Mouse (Mus musculus): ENCODE results near the gene Peli3. TPM values are rescaled to one million over a fixed set of nuclear protein-coding genes. Genes with fewer than 3 reads are reported as not detected.

Gene Peli3
- polyA plus RNA-seq, 1 experiment from 2014 or later, result 2.4 TPM

GRCm38 (mm10) chr19:4889791-4890190 is 53.1 kb downstream of the Peli3 start:
- Histone ChIP-seq H3K27me3 (ENCODE audit: insufficient read depth, low read length) (no peaks in the 10 kb centered on the region), H3K4me3 (ENCODE audit: low read length) (no peak overlapping the region), H3K36me3 (ENCODE audit: insufficient read depth, low read length) (0 out of 2 replicates have a peak, but pooled peaks cover 4% of the 10 kb centered on the region), H3K4me2 (replicated peaks; ENCODE audit: low read depth, low read length) (no peak overlapping the region), H3K4me1 (ENCODE audit: insufficient read depth, low read length) (no peaks in the 10 kb centered on the region), H3K27ac (ENCODE audit: low read length) (no peak overlapping the region), H3K9ac (replicated peaks; ENCODE audit: low read length) (no peak overlapping the region), H3K9me3 (ENCODE audit: low read length) (no peaks in the 10 kb centered on the region)
- 80% methylated on average over 10 of the region's 10 CpGs for WGBS
- no peak for ATAC-seq (ENCODE audit: low FRiP score, low TSS enrichment)

- Histone ChIP-seq H3K36me3 (ENCODE audit: insufficient read depth, low read length) (no peaks in the 10 kb centered on the region), H3K4me3 (ENCODE audit: low read length) (no peak overlapping the region), H3K4me1 (ENCODE audit: insufficient read depth, low read length) (peaks cover 4% of the 10 kb centered on the region), H3K27ac (ENCODE audit: low read length) (no peak overlapping the region), H3K27me3 (ENCODE audit: insufficient read depth, low read length) (no peaks in the 10 kb centered on the region), H3K9me3 (ENCODE audit: low read length) (no peaks in the 10 kb centered on the region), H3K9ac (replicated peaks; ENCODE audit: low read length) (no peak overlapping the region), H3K4me2 (replicated peaks; ENCODE audit: low read depth, low read length) (no peak overlapping the region)
- 84% methylated on average over 4 of the region's 4 CpGs for WGBS
- ATAC-seq (ENCODE audit: low FRiP score, low TSS enrichment), result no peak
These were observed 59.0 kb downstream of the Peli3 start for GRCm38 (mm10) chr19:4883961-4884360.

Other genes with a start within 250 kb of the Peli3 start
- 2.0 and 4.3 TPM in 2 replicates for gene Gm960, start 244.5 kb downstream of the Peli3 start, polyA plus RNA-seq (2015; fragmentation: Nextera tagmentation; extraction: Ambion mirVana)
- 3.2 and 3.8 TPM in 2 replicates for gene Sptbn2, start 232.0 kb downstream of the Peli3 start, polyA plus RNA-seq (2015; fragmentation: Nextera tagmentation; extraction: Ambion mirVana)
- gene Rbm4b, start 186.6 kb downstream of the Peli3 start, polyA plus RNA-seq (2015; fragmentation: Nextera tagmentation; extraction: Ambion mirVana), result 75.5 and 77.2 TPM in 2 replicates
- gene Rbm4, start 149.2 kb downstream of the Peli3 start, polyA plus RNA-seq (2015; fragmentation: Nextera tagmentation; extraction: Ambion mirVana), result 66.0 and 82.7 TPM in 2 replicates
- 30.4 and 41.6 TPM in 2 replicates for gene Gm21992, start 131.5 kb downstream of the Peli3 start, polyA plus RNA-seq (2015; fragmentation: Nextera tagmentation; extraction: Ambion mirVana)
- gene Rbm14, start 131.5 kb downstream of the Peli3 start, polyA plus RNA-seq (2015; fragmentation: Nextera tagmentation; extraction: Ambion mirVana), result 104 and 108 TPM in 2 replicates
- 73.0 and 82.1 TPM in 2 replicates for gene Ccs, start 103.8 kb downstream of the Peli3 start, polyA plus RNA-seq (2015; fragmentation: Nextera tagmentation; extraction: Ambion mirVana)
- gene Ccdc87, start 103.8 kb downstream of the Peli3 start, polyA plus RNA-seq (2015; fragmentation: Nextera tagmentation; extraction: Ambion mirVana), result not detected in 2 replicates
- gene Ctsf, start 88.0 kb downstream of the Peli3 start, polyA plus RNA-seq (2015; fragmentation: Nextera tagmentation; extraction: Ambion mirVana), result 66.6 and 76.7 TPM in 2 replicates
- 9.4 and 11.0 TPM in 2 replicates for gene Actn3, start 65.2 kb downstream of the Peli3 start, polyA plus RNA-seq (2015; fragmentation: Nextera tagmentation; extraction: Ambion mirVana)
- 14.2 and 15.3 TPM in 2 replicates for gene Zdhhc24, start 64.5 kb downstream of the Peli3 start, polyA plus RNA-seq (2015; fragmentation: Nextera tagmentation; extraction: Ambion mirVana)
- 6.5 and 7.2 TPM in 2 replicates for gene Bbs1, start 36.5 kb downstream of the Peli3 start, polyA plus RNA-seq (2015; fragmentation: Nextera tagmentation; extraction: Ambion mirVana)
- gene Dpp3, start 14.8 kb downstream of the Peli3 start, polyA plus RNA-seq (2015; fragmentation: Nextera tagmentation; extraction: Ambion mirVana), result 113 and 124 TPM in 2 replicates
- gene Mrpl11, start 19.0 kb upstream of the Peli3 start, polyA plus RNA-seq (2015; fragmentation: Nextera tagmentation; extraction: Ambion mirVana), result 102 and 106 TPM in 2 replicates
- not detected in 2 replicates for gene Npas4, start 47.2 kb upstream of the Peli3 start, polyA plus RNA-seq (2015; fragmentation: Nextera tagmentation; extraction: Ambion mirVana)
- gene Slc29a2, start 80.7 kb upstream of the Peli3 start, polyA plus RNA-seq (2015; fragmentation: Nextera tagmentation; extraction: Ambion mirVana), result 6.4 and 7.1 TPM in 2 replicates
- 60.2 and 65.1 TPM in 2 replicates for gene B4gat1, start 95.7 kb upstream of the Peli3 start, polyA plus RNA-seq (2015; fragmentation: Nextera tagmentation; extraction: Ambion mirVana)
- gene AC124502.3, start 95.8 kb upstream of the Peli3 start, polyA plus RNA-seq (2015; fragmentation: Nextera tagmentation; extraction: Ambion mirVana), result 1.9 and 3.8 TPM in 2 replicates
- 53.1 and 53.4 TPM in 2 replicates for gene Brms1, start 98.2 kb upstream of the Peli3 start, polyA plus RNA-seq (2015; fragmentation: Nextera tagmentation; extraction: Ambion mirVana)
- gene Rin1, start 107.4 kb upstream of the Peli3 start, polyA plus RNA-seq (2015; fragmentation: Nextera tagmentation; extraction: Ambion mirVana), result 3.6 and 4.8 TPM in 2 replicates
- 59.3 and 64.5 TPM in 2 replicates for gene Cd248, start 125.0 kb upstream of the Peli3 start, polyA plus RNA-seq (2015; fragmentation: Nextera tagmentation; extraction: Ambion mirVana)
- gene Tmem151a, start 142.4 kb upstream of the Peli3 start, polyA plus RNA-seq (2015; fragmentation: Nextera tagmentation; extraction: Ambion mirVana), result 1.6 and 1.8 TPM in 2 replicates
- 122 and 127 TPM in 2 replicates for gene Yif1a, start 145.4 kb upstream of the Peli3 start, polyA plus RNA-seq (2015; fragmentation: Nextera tagmentation; extraction: Ambion mirVana)
- gene Cnih2, start 155.4 kb upstream of the Peli3 start, polyA plus RNA-seq (2015; fragmentation: Nextera tagmentation; extraction: Ambion mirVana), result 10.8 and 14.0 TPM in 2 replicates
- 306 and 315 TPM in 2 replicates for gene Rab1b, start 163.9 kb upstream of the Peli3 start, polyA plus RNA-seq (2015; fragmentation: Nextera tagmentation; extraction: Ambion mirVana)
- 25.1 and 27.4 TPM in 2 replicates for gene Klc2, start 175.4 kb upstream of the Peli3 start, polyA plus RNA-seq (2015; fragmentation: Nextera tagmentation; extraction: Ambion mirVana)